Mouse (Mus musculus) spleen, postnatal 14 days (tissue): ENCODE data around the gene Tmem213.
A peak's percentile ranks its signal among the peaks of the same experiment; 100 is the strongest.

ENCODE experiments used
- DNase-seq, 2 experiments: peaks; one replicate each; pipeline ENCODE4 v3.0.0; 2021 to 2022; ENCODE audit warnings: low spot score in 2 of 2

Gene Tmem213

GRCm38 (mm10) chr6:38152305-38152704 is 43.2 kb downstream of the Tmem213 start:
- no peak for DNase-seq

DNA sequence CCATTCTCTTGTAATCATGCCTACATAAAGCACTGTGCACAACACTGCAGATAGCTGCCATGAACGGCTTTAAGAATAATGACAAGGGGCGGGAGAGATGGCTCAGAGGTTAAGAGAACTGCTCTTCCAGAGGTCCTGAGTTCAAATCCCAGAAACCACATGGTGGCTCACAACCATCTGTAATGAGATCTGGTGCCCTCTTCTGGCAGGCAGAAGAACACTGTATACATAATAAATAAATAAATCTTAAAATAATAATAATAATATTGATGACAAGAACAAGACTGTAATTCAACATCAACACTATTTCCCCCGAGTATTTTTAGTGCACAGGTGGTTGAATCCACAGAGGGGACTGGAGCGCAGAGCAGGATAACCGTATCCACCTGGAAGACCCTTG is 47.1 kb downstream of the Tmem213 start:
- DNase-seq = no peak

GRCm38 (mm10) chr6:38157925-38158324 is 48.9 kb downstream of the Tmem213 start:
- DNase-seq = no peak

DNA sequence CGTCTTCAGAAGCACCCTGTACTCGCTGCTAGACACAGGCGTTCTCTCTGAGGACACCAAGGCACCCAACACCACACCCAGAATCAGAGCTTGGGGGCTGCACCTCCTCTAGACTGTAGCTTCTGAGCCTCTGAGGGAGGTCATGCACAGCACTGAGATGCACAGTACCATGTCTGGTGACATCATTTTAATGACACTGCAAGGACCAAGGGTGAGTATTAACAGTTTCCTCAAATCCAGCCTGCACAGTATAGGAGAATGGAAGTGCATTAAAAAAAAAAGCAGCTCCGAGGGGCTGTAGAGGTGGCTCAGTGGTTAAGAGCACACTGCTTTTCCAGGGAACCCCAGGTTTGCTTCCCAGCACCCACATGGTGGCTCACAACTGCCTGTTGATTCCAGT is 50.5 kb downstream of the Tmem213 start:
- DNase-seq = no peak

DNA sequence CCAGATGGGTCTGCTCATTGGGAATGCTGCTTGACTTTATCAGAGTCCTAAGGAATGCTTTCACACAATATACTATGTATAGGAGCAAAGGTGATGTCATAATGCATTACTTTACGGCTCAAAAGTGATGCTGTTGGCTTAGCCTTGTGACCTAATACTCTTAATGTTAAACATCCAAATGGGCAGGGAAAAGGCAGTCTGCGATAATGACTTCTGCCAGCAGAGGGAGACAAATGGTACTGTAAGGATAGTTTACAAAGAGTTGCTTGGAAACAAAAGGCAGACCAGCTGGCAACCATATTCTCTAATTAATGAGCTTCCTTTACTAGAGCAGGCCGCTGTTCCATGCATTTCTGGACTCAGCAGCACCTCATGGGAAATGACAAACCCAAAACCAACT is 51.0 kb downstream of the Tmem213 start:
- peak; percentile 20 to 69 for DNase-seq

DNA sequence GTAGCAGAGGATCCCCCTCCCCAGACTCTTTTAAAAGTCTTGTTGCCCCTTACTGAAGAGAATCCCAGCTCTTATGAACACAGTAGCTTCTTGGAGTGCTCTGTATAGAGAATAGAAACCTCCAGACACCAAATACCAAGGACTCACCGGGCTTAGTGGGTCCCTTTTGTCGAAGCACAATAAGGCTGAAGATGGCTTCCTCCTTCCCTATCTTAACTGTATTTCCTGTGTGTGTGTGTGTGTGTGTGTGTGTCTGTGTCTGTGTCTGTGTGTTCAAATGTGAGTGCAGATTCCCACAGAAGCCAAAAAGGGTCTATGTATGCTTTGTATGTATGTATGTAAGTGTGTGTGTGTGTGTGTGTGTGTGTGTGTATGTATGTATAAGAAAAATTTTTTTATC is 51.5 kb downstream of the Tmem213 start:
- no peak for DNase-seq

GRCm38 (mm10) chr6:38162825-38163504 is 53.9 kb downstream of the Tmem213 start:
- no peak for DNase-seq

DNA sequence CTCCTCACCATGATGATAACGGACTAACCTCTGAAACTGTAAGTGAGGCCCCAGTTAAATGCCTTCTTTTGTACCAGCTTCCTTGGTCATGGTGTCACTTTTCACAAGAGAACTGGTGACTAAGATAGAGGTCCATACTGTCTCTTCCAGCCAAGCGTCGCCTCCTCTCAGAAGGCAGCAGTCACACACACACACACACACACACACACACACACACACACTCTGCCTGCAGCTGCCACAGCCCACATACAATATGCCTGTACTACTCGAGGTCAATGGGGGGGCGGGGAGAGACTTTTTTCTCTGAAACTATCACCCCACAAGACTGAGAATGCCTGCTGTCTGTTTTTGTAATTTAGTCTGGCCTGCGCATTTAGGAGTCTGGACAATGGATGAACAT is 55.6 kb downstream of the Tmem213 start:
- DNase-seq = no peak

DNA sequence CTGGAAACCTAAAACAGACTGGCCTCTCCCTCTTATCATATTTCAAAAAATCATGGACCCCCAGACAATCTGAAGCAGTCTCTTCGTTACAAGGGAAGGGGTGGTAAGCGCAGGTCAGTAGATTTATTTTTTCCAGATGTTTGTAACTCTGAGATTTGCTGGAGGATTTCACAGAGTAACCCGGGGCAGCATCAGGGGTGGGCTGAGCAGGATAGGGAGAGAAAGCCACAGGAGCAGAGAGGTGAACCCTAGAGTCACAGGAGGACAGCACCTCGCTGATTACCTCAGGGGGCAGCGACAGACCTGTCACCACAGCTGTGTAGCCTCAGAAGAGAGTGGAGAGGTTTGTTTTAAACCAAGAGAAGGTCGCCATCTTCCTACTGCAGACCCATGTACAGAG is 56.3 kb downstream of the Tmem213 start:
- DNase-seq = no peak
